Mouse (Mus musculus) liver, embryonic 14.5 days (tissue): ENCODE data around the gene Aifm3. TPM values are rescaled to one million over a fixed set of nuclear protein-coding genes. Genes with fewer than 3 reads are reported as not detected.
"Not testable (repeated sequence)": the region's sequence is repeated elsewhere in the genome, so short reads cannot be mapped to it uniquely, and the experiment has no call there.

ENCODE experiments used
- ATAC-seq: fragments of 200-750 bp; cut with Nextera tagmentation; 2 replicates; pipeline ENCODE4 v1.8.0; 2017; ENCODE audit warnings: moderate number of reproducible peaks, mild to moderate bottlenecking, moderate library complexity; ENCODE audit not compliant: insufficient read depth
- DNase-seq, 3 experiments: peaks; one replicate each; pipeline ENCODE4 v3.0.0-alpha.2; 2012 to 2013; ENCODE audit warnings: low read depth in 3 of 3, low spot score in 3 of 3
- H3K27ac ChIP-seq: fragments of 300-500 bp; sonication (generic); 2 replicates; pipeline ENCODE4 v1.5.1; 2014; ENCODE audit warnings: moderate library complexity, mild to moderate bottlenecking, control low read depth, inconsistent platforms
- H3K27me3 ChIP-seq: fragments of 300-500 bp; sonication (generic); 2 replicates; pipeline ENCODE4 v1.6.1; 2014; ENCODE audit warnings: mild to moderate bottlenecking, low read length, moderate library complexity; ENCODE audit not compliant: control insufficient read depth, insufficient read depth
- H3K36me3 ChIP-seq: fragments of 300-500 bp; sonication (generic); replicated peaks from 2 replicates; pipeline ENCODE4 v1.6.1; 2014; ENCODE audit warnings: low read depth; ENCODE audit not compliant: control insufficient read depth, insufficient read depth
- H3K4me1 ChIP-seq, 2 experiments: fragments of 200-500 bp in 1 of 2; fragments of 300-500 bp in 1 of 2; sonication (generic) in 1 of 2; replicated peaks; 2 replicates each; pipeline ENCODE4 v1.6.1; 2012 to 2014; ENCODE audit warnings: antibody characterized with exemption in 1 of 2, inconsistent platforms in 1 of 2, low read length in 1 of 2; ENCODE audit not compliant: control insufficient read depth in 2 of 2, insufficient read depth in 2 of 2
- H3K4me2 ChIP-seq: fragments of 300-500 bp; sonication (generic); 2 replicates; pipeline ENCODE4 v1.6.1; 2014; ENCODE audit warnings: low read depth, mild to moderate bottlenecking, control low read depth, moderate library complexity
- H3K4me3 ChIP-seq, 2 experiments: fragments of 200-500 bp in 1 of 2; fragments of 300-500 bp in 1 of 2; sonication (generic) in 1 of 2; 2 replicates each; pipeline ENCODE4 v1.5.1; 2012 to 2014; ENCODE audit warnings: low read depth in 2 of 2, low read length in 2 of 2, mild to moderate bottlenecking in 2 of 2, control low read depth in 1 of 2, inconsistent platforms in 1 of 2, moderate library complexity in 1 of 2; ENCODE audit not compliant: insufficient read depth in 1 of 2
- H3K9ac ChIP-seq: fragments of 300-500 bp; sonication (generic); replicated peaks from 2 replicates; pipeline ENCODE4 v1.6.1; 2014; ENCODE audit warnings: mild to moderate bottlenecking, control low read depth, moderate library complexity
- H3K9me3 ChIP-seq: fragments of 300-500 bp; sonication (generic); 2 replicates; pipeline ENCODE4 v1.6.1; 2016; ENCODE audit warnings: low read length, mixed read lengths; ENCODE audit not compliant: control insufficient read depth
- CTCF ChIP-seq: IDR thresholded peaks from 2 replicates; pipeline ENCODE4 v1.5.1; 2016; ENCODE audit warnings: antibody characterized with exemption, low read depth, control low read depth
- EP300 ChIP-seq: IDR thresholded peaks from 2 replicates; pipeline ENCODE4 v1.6.1; 2016; ENCODE audit warnings: antibody characterized with exemption, low read depth
- WGBS: fragments of 180-500 bp; shearing (Covaris S2); extraction: QIAGEN DNeasy Blood & Tissue Kit; methylation state at CpG from one replicate; pipeline ENCODE4 v1.1.7; 2014; ENCODE audit not compliant: insufficient replicate concordance; 5-methylcytosine and 5-hydroxymethylcytosine counted together
- polyA plus RNA-seq, 2 experiments: library from polyadenylated mRNA; depleted of rRNA in 1 of 2; stranded (reverse) in 1 of 2; unstranded in 1 of 2; fragments of >200 nt; fragmentation: Nextera tagmentation in 1 of 2; extraction: Ambion mirVana in 1 of 2; gene quantifications; 2 replicates each; pipeline versions ENCODE4 v1.2.1 to v1.2.3; 2012 to 2014

Aifm3 gene
- polyA plus RNA-seq, 2 experiments: 0.53 to 1.3 TPM

DNA sequence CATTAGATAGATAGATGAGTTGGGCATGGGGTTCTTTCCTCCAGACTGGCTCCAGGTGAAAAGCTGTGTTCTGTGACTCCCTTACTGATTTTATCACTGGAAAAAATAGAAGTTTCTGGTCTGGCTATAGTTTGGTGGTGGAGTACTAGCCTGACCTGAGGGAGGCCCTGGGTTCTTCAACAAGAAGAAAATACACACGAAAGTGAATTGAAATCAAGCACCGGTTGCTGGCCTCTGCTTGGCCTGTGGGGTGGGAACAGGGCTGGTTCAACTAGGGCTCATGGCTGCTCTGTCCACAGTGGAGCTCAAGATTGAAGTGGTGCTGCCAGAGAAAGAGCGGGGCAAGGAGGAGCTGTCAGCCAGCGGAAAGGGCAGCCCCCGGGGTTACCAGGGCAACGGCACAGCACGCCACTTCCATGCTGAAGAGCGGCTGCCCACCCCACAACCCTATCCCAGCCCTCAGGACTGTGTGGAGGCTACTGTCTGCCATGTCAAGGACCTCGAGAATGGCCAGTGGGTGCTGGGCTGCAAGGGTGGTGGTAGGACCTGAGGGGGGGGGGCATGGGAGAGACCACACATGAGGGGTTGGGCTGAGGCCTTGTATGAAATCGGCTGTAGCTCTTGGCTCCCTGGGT, 10.0 kb downstream of the Aifm3 start:
- Histone ChIP-seq H3K27ac (no peak overlapping the region), H3K9me3 (no peaks in the 10 kb centered on the region), H3K4me3 (no peak overlapping the region), H3K36me3 (no peaks in the 10 kb centered on the region), H3K9ac (no peak overlapping the region), H3K4me1 (peaks cover 0 to 2% of the 10 kb centered on the region in 2 experiments; a peak in 1 of 4 replicates), H3K4me2 (no peak overlapping the region), H3K27me3 (no peaks in the 10 kb centered on the region)
- DNase-seq (no peak), ATAC-seq (no peak)
- 53% methylated on average over 10 of the region's 10 CpGs for WGBS
- TF ChIP-seq EP300: no peak
- TF ChIP-seq CTCF: no peak

DNA sequence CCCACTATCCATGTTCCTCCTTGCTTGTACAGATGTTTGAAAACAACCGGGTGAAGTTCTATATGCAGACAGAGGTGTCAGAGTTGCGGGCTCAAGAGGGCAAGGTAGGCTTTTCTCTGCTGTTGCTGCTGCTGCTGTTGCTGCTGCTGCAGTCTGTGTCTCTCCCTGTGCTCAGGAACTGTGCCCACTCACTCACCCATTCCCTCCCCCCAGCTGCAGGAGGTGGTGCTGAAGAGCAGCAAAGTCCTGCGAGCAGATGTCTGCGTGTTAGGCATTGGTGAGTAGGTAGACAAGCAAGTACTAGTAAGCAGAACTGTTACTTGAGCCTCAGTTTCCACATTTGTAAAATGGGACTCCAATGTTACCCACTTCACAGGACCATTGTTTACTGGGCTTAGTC, 13.3 kb downstream of the Aifm3 start:
- Histone ChIP-seq H3K27me3 (no peaks in the 10 kb centered on the region), H3K4me2 (no peak overlapping the region), H3K9ac (no peak overlapping the region), H3K36me3 (no peaks in the 10 kb centered on the region), H3K9me3 (no peaks in the 10 kb centered on the region), H3K4me3 (no peak overlapping the region), H3K4me1 (no peaks in the 10 kb centered on the region), H3K27ac (no peak overlapping the region)
- DNase-seq (no peak), ATAC-seq (no peak)
- 67% methylated on average over 4 of the region's 4 CpGs for WGBS
- TF ChIP-seq CTCF (no peak), EP300 (no peak)

DNA sequence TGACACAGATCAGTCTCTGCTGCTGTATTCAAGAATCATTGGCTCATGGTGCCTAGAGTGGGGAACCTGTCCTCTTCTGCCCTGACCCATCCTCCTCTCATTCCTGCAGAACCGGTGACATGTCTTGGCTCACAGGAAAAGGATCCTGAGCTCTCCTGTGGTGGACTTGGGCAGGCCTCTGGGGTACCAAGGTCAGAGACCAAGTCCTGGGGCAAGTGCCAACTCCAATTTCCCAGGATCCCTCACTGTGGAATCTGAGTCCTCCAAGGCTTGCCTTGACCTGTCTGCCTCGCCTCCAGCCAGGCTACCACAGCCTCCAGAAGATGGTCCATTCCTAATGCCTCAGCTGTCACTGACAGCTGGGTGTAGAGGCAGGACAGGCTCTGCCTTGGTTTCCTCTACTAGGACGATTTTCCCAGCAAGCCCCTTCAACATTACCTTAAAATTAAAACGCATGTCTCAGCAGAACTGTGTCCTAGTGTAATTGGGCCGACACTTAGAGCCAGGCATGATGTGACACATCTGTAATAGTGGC, 17.7 kb downstream of the Aifm3 start:
- Histone ChIP-seq H3K4me3 (no peak overlapping the region), H3K4me1 (peaks cover 13 to 16% of the 10 kb centered on the region in 2 experiments), H3K36me3 (no peaks in the 10 kb centered on the region), H3K4me2 (no peak overlapping the region), H3K9ac (no peak overlapping the region), H3K27ac (no peak overlapping the region), H3K9me3 (no peaks in the 10 kb centered on the region), H3K27me3 (no peaks in the 10 kb centered on the region)
- ATAC-seq: no peak
- TF ChIP-seq EP300 (no peak), CTCF (no peak)
- no peak for DNase-seq
- 71% methylated on average over 5 of the region's 5 CpGs for WGBS

DNA sequence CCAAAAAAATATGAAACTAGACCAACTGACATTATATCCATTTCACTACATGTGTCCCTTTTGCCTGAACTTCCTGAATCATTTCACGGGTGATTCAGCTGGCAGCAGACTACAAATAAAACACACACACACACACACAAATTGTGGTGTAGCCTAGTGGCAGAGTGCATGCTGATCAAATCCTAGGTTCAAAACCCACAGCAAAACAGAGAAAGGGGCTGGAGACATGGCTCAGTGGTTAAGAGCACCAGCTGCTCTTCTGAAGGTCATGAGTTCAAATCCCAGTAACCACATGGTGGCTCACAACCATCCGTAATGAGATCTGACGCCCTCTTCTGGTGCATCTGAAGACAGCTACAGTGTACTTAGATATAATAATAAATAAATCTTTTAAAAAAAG, 18.6 kb downstream of the Aifm3 start:
- peak overlapping the region; percentile 67 for H3K4me2 ChIP-seq
- H3K36me3 ChIP-seq, DNase-seq, H3K9me3 ChIP-seq, H3K27me3 ChIP-seq, ATAC-seq: not testable (repeated sequence)
- H3K4me3 ChIP-seq: peak overlapping the region; percentile 73 to 78
- H3K4me1 ChIP-seq: peaks cover 13 to 16% of the 10 kb centered on the region in 2 experiments
- WGBS: 19% methylated on average over 3 of the region's 3 CpGs
- peak overlapping the region; percentile 55 for H3K9ac ChIP-seq
- H3K27ac ChIP-seq: peak overlapping the region; percentile 62; the same call in 1 of the 2 replicates

DNA sequence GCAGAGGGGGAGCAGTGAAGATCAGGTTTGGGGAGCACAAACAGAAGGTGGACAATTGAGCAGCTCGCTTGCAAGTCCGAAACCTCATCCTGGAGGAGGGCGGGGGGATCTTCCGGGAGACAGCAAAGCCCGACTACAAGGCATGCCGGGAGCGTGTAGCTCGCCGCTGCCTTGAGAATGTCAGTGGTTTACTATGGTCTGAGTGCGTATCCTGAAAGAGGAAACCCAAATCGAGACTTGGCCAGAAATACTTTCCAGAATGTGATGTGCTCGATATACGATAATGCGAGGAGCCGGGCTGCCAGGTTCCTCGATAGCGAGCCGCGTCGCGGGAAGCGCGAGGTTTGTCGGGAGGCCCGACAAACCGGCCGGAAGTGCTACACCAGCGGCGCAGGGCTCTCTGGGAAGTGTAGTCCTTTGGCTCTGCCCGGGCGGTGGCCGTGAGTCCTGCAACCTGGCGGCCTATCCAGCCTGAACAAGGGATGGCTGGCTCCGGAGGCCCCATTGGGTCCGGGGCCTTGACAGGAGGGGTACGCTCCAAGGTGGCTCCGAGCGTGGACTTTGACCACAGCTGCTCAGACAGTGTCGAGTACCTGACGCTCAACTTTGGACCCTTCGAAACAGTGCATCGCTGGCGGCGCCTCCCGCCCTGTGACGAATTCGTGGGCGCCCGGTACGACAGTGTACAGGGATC, 19.3 kb downstream of the Aifm3 start, which contains the start of gene Lztr1:
TSS of gene Lztr1 (plus strand) at position 143 of the 694 bp plus-strand sequence.
- DNase-seq (peak; percentile 80 to 85 (median 81)), ATAC-seq (peak; percentile 96)
- H3K27me3 ChIP-seq: no peaks in the 10 kb centered on the region
- peaks cover 3% of the 10 kb centered on the region for H3K36me3 ChIP-seq
- under 1% methylated on average over 50 of the region's 50 CpGs for WGBS
- H3K4me3 ChIP-seq: peak within 1 kb of the TSS; percentile 73 to 78
- peak within 1 kb of the TSS; percentile 62 for H3K27ac ChIP-seq
- H3K4me1 ChIP-seq: peaks cover 13 to 16% of the 10 kb centered on the region in 2 experiments
- no peaks in the 10 kb centered on the region for H3K9me3 ChIP-seq
- H3K9ac ChIP-seq: peak within 1 kb of the TSS; percentile 55
- TF ChIP-seq EP300: no peak
- TF ChIP-seq CTCF: peak; percentile 30; the same call in 1 of the 2 replicates
- peak within 1 kb of the TSS; percentile 67 for H3K4me2 ChIP-seq
